8 mouse cellular contexts compared by ENCODE assay signal in genomic region chr1:56970740-56971141, GRCm38 (mm10). TPM values are rescaled to one million over a fixed set of nuclear protein-coding genes. Genes with fewer than 3 reads are reported as not detected.
DNase-seq lines count a peak whose midpoint lies in the region; ATAC-seq lines count a peak whose summit lies in the region.

No protein-coding gene starts in this region.

- no peak for ATAC-seq in forebrain, embryonic 11.5 days (replicated peaks; ENCODE audit: low FRiP score)
- ATAC-seq in erythroid progenitor cell, adult 5-6 weeks (replicated peaks; ENCODE audit: low FRiP score, poor library complexity, severe bottlenecking): no peak

- peak overlapping the region; percentile 76 for H3K4me3 ChIP-seq in forebrain, embryonic 11.5 days (ENCODE audit: low read depth, low read length)

- H3K27ac ChIP-seq in forebrain, embryonic 11.5 days (ENCODE audit: low read depth, low read length): no peak overlapping the region

- H3K36me3 ChIP-seq in forebrain, embryonic 11.5 days (ENCODE audit: control insufficient read depth, insufficient read depth, low read length): no peaks in the 10 kb centered on the region

- peak; percentile 46 for DNase-seq in adrenal gland, adult 2 months
- DNase-seq in adrenal gland, postnatal 10 days: no peak
- DNase-seq in 3134 (ENCODE audit: extremely low read depth, insufficient read length, low spot score): peak; percentile 58
- peak; percentile 76 for DNase-seq in forebrain, embryonic 11.5 days (ENCODE audit: low spot score)
- DNase-seq in kidney, postnatal 4 days: peak; percentile 50 to 61
- DNase-seq in neural tube, embryonic 10.5 days (ENCODE audit: extremely low spot score, low spot score): peak; percentile 59
- DNase-seq in layer of hippocampus, postnatal 14 days (ENCODE audit: low spot score in 2 of 2): no peak

- H3K9ac ChIP-seq in forebrain, embryonic 11.5 days (ENCODE audit: low read length): peak overlapping the region; percentile 90

- peaks cover 20% of the 10 kb centered on the region for H3K27me3 ChIP-seq in forebrain, embryonic 11.5 days (ENCODE audit: control insufficient read depth, insufficient read depth, low read length)

- WGBS in forebrain, embryonic 11.5 days: under 1% methylated on average over 27 of the region's 27 CpGs

- peak overlapping the region; percentile 96 for H3K4me2 ChIP-seq in forebrain, embryonic 11.5 days (ENCODE audit: low read depth, low read length, severe bottlenecking)

- H3K4me1 ChIP-seq in forebrain, embryonic 11.5 days (replicated peaks; ENCODE audit: control insufficient read depth, insufficient read depth, low read length): peaks cover 13% of the 10 kb centered on the region; the same call in 1 of the 2 replicates

- H3K9me3 ChIP-seq in forebrain, embryonic 11.5 days (ENCODE audit: control insufficient read depth, low read length): no peaks in the 10 kb centered on the region

RNA-seq across cellular contexts. Expression of gene Satb2, which starts 7.7 kb away (rescaled TPM):
- 1 to 10 TPM; 2.1 to 2.3 TPM for total RNA-seq in adrenal gland, adult 2 months (2021)
- polyA plus RNA-seq in adrenal gland, adult 2 months (2012; rRNA removed): 0.52 and 1.1 TPM in 2 replicates
- 1 to 10 TPM; 1.2 to 3.6 TPM for total RNA-seq in adrenal gland, postnatal 10 days (2021)
- polyA plus RNA-seq in forebrain, embryonic 11.5 days (2014; fragmentation: Nextera tagmentation; extraction: Ambion mirVana): 1.5 and 1.9 TPM in 2 replicates
- 10 to 100 TPM; 14.8 TPM for total RNA-seq in layer of hippocampus, postnatal 14 days (2021)
- not detected in 2 replicates for total RNA-seq in erythroid progenitor cell, adult 5-6 weeks (2015; ENCODE audit: low replicate concordance)
- 0.08 TPM in 1 of 2 replicates, not detected in the other for total RNA-seq in erythroid progenitor cell, adult 5-6 weeks (2017; ENCODE audit: low replicate concordance)

Comparison
In these comparisons a context has a peak if more than half of its experiments do, and no peak if none do; other contexts are left out.
1. DNase-seq: peak in adrenal gland, adult 2 months (single experiment), 3134 (single experiment), forebrain, embryonic 11.5 days (single experiment), kidney, postnatal 4 days (2 of 2) and neural tube, embryonic 10.5 days (single experiment); none in adrenal gland, postnatal 10 days (single experiment) and layer of hippocampus, postnatal 14 days (0 of 2).